Mouse (Mus musculus) stomach, postnatal 0 days (tissue): ENCODE measurements around the gene 1700029H14Rik. TPM values are rescaled to one million over a fixed set of nuclear protein-coding genes. Genes with fewer than 3 reads are reported as not detected.

Experiments used
- ATAC-seq: fragments of 200-750 bp; cut with Nextera tagmentation; 2 replicates; pipeline ENCODE4 v1.8.0; 2017; ENCODE audit not compliant: low FRiP score, low TSS enrichment
- DNase-seq: peaks from one replicate; pipeline ENCODE4 v3.0.0-alpha.2; 2016; ENCODE audit warnings: low spot score
- H3K27ac ChIP-seq: fragments of 300-500 bp; sonication (generic); replicated peaks from 2 replicates; pipeline ENCODE4 v1.5.1; 2014; ENCODE audit warnings: mild to moderate bottlenecking, control low read depth
- H3K27me3 ChIP-seq: fragments of 300-500 bp; sonication (generic); 2 replicates; pipeline ENCODE4 v1.6.1; 2014; ENCODE audit warnings: low read length; ENCODE audit not compliant: control insufficient read depth, insufficient read depth
- H3K36me3 ChIP-seq: fragments of 300-500 bp; sonication (generic); 2 replicates; pipeline ENCODE4 v1.6.1; 2014; ENCODE audit warnings: low read length, mixed read lengths; ENCODE audit not compliant: control insufficient read depth, insufficient read depth
- H3K4me1 ChIP-seq: fragments of 300-500 bp; sonication (generic); replicated peaks from 2 replicates; pipeline ENCODE4 v1.6.1; 2014; ENCODE audit warnings: antibody characterized with exemption; ENCODE audit not compliant: control insufficient read depth, insufficient read depth
- H3K4me2 ChIP-seq: fragments of 300-500 bp; sonication (generic); replicated peaks from 2 replicates; pipeline ENCODE4 v1.6.1; 2014; ENCODE audit warnings: low read depth, mild to moderate bottlenecking, control low read depth, moderate library complexity
- H3K4me3 ChIP-seq: fragments of 300-500 bp; sonication (generic); 2 replicates; pipeline ENCODE4 v1.5.1; 2014; ENCODE audit warnings: low read depth, low read length, control low read depth
- H3K9ac ChIP-seq: fragments of 300-500 bp; sonication (generic); 2 replicates; pipeline ENCODE4 v1.6.1; 2014; ENCODE audit warnings: mild to moderate bottlenecking, low read length, control low read depth, mixed read lengths
- H3K9me3 ChIP-seq: fragments of 300-500 bp; sonication (generic); 2 replicates; pipeline ENCODE4 v1.6.1; 2016; ENCODE audit warnings: low read length; ENCODE audit not compliant: control insufficient read depth
- CTCF ChIP-seq: IDR thresholded peaks from 2 replicates; pipeline ENCODE4 v1.5.1; 2016; ENCODE audit warnings: antibody characterized with exemption, low read depth, mild to moderate bottlenecking, moderate library complexity
- EP300 ChIP-seq: optimal IDR thresholded peaks from 2 replicates; pipeline ENCODE3; 2016; ENCODE audit warnings: antibody characterized with exemption
- WGBS: fragments of 180-500 bp; shearing (Covaris S2); extraction: QIAGEN DNeasy Blood & Tissue Kit; methylation state at CpG from one replicate; pipeline ENCODE4 v1.1.7; 2014; 5-methylcytosine and 5-hydroxymethylcytosine counted together
- polyA plus RNA-seq: library from polyadenylated mRNA; unstranded; fragments of >200 nt; fragmentation: Nextera tagmentation; extraction: Ambion mirVana; gene quantifications from 2 replicates; pipeline ENCODE4 v1.2.1, GENCODE M21; 2015

Gene 1700029H14Rik
- polyA plus RNA-seq, 1 experiment from 2014 or later = not detected

- no peaks in the 10 kb centered on the region for H3K9me3 ChIP-seq
- no peaks in the 10 kb centered on the region for H3K36me3 ChIP-seq
- ATAC-seq (no peak), DNase-seq (no peak)
- WGBS = 53% methylated on average over 6 of the region's 6 CpGs
- H3K4me2 ChIP-seq = no peak overlapping the region
- 0 out of 2 replicates have a peak overlapping the region, but pooled peaks have one; percentile 40 for H3K27ac ChIP-seq
- no peak overlapping the region for H3K4me3 ChIP-seq
- peaks cover 3% of the 10 kb centered on the region; the same call in 1 of the 2 replicates for H3K4me1 ChIP-seq
- no peak for TF ChIP-seq CTCF
- no peak for TF ChIP-seq EP300
- no peaks in the 10 kb centered on the region for H3K27me3 ChIP-seq
- H3K9ac ChIP-seq = no peak overlapping the region
These were observed 41.9 kb downstream of the 1700029H14Rik start for GRCm38 (mm10) chr8:13520349-13520748.

DNA sequence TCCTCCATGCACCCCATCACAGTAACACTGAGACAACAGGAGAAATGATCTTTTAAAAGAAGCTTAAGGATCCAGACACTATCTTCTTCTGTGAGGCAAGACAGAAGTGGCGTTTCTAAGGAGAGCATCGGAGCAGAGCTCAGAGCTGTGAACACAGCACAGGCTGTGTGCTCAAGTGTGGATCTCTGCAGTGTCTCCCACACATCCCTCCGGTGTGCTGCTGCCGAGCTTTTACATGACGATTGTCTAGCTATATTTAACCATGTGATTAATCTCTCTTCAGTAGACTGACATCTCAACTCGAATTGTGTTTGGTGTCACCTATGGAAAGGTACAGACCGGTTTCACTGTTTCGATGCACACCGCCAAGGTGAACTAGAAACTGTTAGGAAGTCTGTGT, 42.8 kb downstream of the 1700029H14Rik start:
- no peak overlapping the region for H3K4me2 ChIP-seq
- DNase-seq (no peak), ATAC-seq (no peak)
- no peak overlapping the region for H3K4me3 ChIP-seq
- no peaks in the 10 kb centered on the region for H3K27me3 ChIP-seq
- H3K27ac ChIP-seq = no peak overlapping the region
- TF ChIP-seq CTCF (no peak), EP300 (no peak)
- H3K9ac ChIP-seq = no peak overlapping the region
- WGBS = 60% methylated on average over 9 of the region's 9 CpGs
- H3K9me3 ChIP-seq = no peaks in the 10 kb centered on the region
- peaks cover 3% of the 10 kb centered on the region; the same call in 1 of the 2 replicates for H3K4me1 ChIP-seq
- no peaks in the 10 kb centered on the region for H3K36me3 ChIP-seq

DNA sequence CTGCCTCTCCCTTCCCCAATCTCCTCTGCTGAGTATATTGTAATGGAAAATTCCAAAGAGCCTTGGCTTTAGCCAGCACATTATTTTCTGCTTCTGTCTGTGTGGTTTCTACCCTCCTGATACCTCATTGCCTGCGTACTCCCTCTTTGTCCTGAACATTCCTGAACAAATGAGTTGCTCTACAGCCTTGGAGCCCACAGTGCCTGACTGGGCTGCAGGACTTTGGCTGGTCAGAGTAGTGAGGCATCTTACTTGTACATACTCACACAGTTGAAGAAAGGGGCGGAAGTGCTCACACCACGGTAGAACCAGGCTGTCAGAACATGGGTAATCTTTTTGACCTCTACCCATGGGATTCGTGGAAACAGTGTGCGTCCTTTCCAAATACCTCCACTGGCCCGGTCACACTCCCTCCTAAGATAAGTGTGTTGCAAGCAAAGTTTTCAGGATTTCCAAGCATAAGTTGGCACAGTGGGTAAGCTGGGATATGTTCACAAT, 44.9 kb downstream of the 1700029H14Rik start:
- H3K27me3 ChIP-seq = no peaks in the 10 kb centered on the region
- WGBS = 65% methylated on average over 6 of the region's 6 CpGs
- H3K4me3 ChIP-seq = no peak overlapping the region
- no peak overlapping the region for H3K9ac ChIP-seq
- H3K4me1 ChIP-seq = peaks cover 3% of the 10 kb centered on the region; the same call in 1 of the 2 replicates
- TF ChIP-seq CTCF (no peak), EP300 (no peak)
- no peaks in the 10 kb centered on the region for H3K9me3 ChIP-seq
- no peak overlapping the region for H3K4me2 ChIP-seq
- DNase-seq = no peak
- H3K27ac ChIP-seq = peak overlapping the region; percentile 82
- 0 out of 2 replicates have a peak, but pooled peaks have one; percentile 28 for ATAC-seq
- H3K36me3 ChIP-seq = no peaks in the 10 kb centered on the region

GRCm38 (mm10) chr8:13516728-13517127, 45.5 kb downstream of the 1700029H14Rik start:
- DNase-seq (no peak), ATAC-seq (no peak)
- Histone ChIP-seq H3K4me1 (peaks cover 3% of the 10 kb centered on the region; the same call in 1 of the 2 replicates), H3K27ac (peak overlapping the region; percentile 82), H3K9me3 (no peaks in the 10 kb centered on the region), H3K9ac (no peak overlapping the region), H3K27me3 (no peaks in the 10 kb centered on the region), H3K4me2 (no peak overlapping the region), H3K4me3 (no peak overlapping the region), H3K36me3 (no peaks in the 10 kb centered on the region)
- WGBS = 52% methylated on average over 5 of the region's 5 CpGs
- TF ChIP-seq CTCF = no peak
- TF ChIP-seq EP300 = no peak

GRCm38 (mm10) chr8:13516011-13516442, 46.2 kb downstream of the 1700029H14Rik start:
- H3K4me1 ChIP-seq = peaks cover 3% of the 10 kb centered on the region; the same call in 1 of the 2 replicates
- no peaks in the 10 kb centered on the region for H3K36me3 ChIP-seq
- peak; percentile 77 for DNase-seq
- WGBS = 38% methylated on average over 6 of the region's 7 CpGs
- H3K27ac ChIP-seq = peak overlapping the region; percentile 82
- TF ChIP-seq CTCF (no peak), EP300 (no peak)
- peak; percentile 53 for ATAC-seq
- no peak overlapping the region for H3K4me2 ChIP-seq
- H3K9me3 ChIP-seq = no peaks in the 10 kb centered on the region
- H3K9ac ChIP-seq = no peak overlapping the region
- no peaks in the 10 kb centered on the region for H3K27me3 ChIP-seq
- H3K4me3 ChIP-seq = no peak overlapping the region

GRCm38 (mm10) chr8:13513556-13514370, 48.5 kb downstream of the 1700029H14Rik start:
- TF ChIP-seq EP300 = no peak
- TF ChIP-seq CTCF = no peak
- H3K4me1 ChIP-seq = 0 out of 2 replicates have a peak, but pooled peaks cover 3% of the 10 kb centered on the region
- no peak for DNase-seq
- no peak overlapping the region for H3K4me3 ChIP-seq
- H3K9ac ChIP-seq = no peak overlapping the region
- no peak for ATAC-seq
- H3K27me3 ChIP-seq = no peaks in the 10 kb centered on the region
- WGBS = 81% methylated on average over 5 of the region's 5 CpGs
- no peak overlapping the region for H3K4me2 ChIP-seq
- no peaks in the 10 kb centered on the region for H3K9me3 ChIP-seq
- no peak overlapping the region for H3K27ac ChIP-seq
- no peaks in the 10 kb centered on the region for H3K36me3 ChIP-seq
